Mouse (Mus musculus) left cerebral cortex, postnatal 14 days (tissue): ENCODE data around the gene Mgll. TPM values are rescaled to one million over a fixed set of nuclear protein-coding genes. Genes with fewer than 3 reads are reported as not detected.

Experiments
- DNase-seq, 2 experiments: peaks; one replicate each; pipeline ENCODE4 v3.0.0; 2021 to 2022; ENCODE audit warnings: low spot score in 2 of 2, mixed read lengths in 1 of 2
- intact Hi-C: fragments of 180-260 bp; cut with DNase I; formaldehyde crosslinking; loops from one replicate; pipeline ENCODE4 v1.15.1; 2025
- total RNA-seq, 2 experiments: library from RNA; stranded (reverse); gene quantifications; 2 replicates each; pipeline ENCODE4 v1.2.3; 2021

The Mgll gene
- total RNA-seq, 2 experiments from 2014 or later: 152 to 153 TPM

- DNase-seq: no peak
- intact Hi-C loops: loop anchor here (5.0 kb wide), 1 partner anchor 82 kb away; no protein-coding TSS in a partner anchor
These were observed 89.6 kb downstream of the Mgll start for GRCm38 (mm10) chr6:88813832-88814231.

- DNase-seq: peak in 1 of 2 experiments; percentile 57
- intact Hi-C loops: no loop called here
These were observed 90.8 kb downstream of the Mgll start for GRCm38 (mm10) chr6:88815036-88815435.

DNA sequence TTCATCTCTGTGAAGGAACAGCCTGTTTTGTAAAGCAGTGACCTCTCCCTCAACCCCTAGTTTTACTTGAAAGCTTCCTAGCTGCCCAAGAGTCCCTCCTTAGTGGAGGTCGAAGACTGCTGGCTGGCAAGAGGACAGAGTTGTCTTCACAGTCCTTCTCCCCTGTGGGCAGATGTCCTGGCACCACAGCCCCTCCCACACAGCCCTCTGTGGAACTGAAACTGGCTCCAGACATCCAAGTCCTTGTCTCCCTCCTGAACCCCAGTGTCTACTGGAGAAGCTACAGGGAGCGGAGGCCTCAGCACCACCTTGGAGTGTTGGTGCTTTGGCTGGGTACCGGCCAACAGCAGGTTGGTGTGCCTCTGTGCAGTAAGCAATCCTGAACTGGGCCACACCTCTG is 91.3 kb downstream of the Mgll start:
- intact Hi-C loops: no loop called here
- DNase-seq: no peak

GRCm38 (mm10) chr6:88816913-88817312 is 92.7 kb downstream of the Mgll start:
- DNase-seq: no peak
- intact Hi-C loops: no loop called here

- no peak for DNase-seq
- intact Hi-C loops: no loop called here
These were observed 96.6 kb downstream of the Mgll start for GRCm38 (mm10) chr6:88820853-88821252.

DNA sequence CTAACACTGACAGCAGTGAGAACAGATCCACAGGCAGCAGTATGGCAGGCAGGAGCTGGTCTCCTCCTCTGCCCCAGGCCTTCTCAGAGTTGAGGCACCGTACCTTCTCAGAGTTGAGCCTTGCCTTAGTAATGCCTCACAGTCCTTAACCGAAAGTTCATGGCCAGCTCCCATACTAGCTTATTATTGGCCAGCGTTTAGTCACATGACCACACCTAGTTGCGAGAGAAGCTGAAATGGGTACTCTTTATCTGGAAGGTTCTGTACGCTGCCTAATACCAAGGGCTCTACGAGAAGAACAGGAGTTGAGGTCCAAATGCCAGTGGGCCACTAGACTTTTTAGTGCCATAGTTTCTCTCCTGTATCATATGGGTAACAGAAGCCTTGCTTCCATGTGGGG is 97.1 kb downstream of the Mgll start:
- intact Hi-C loops: no loop called here
- no peak for DNase-seq

DNA sequence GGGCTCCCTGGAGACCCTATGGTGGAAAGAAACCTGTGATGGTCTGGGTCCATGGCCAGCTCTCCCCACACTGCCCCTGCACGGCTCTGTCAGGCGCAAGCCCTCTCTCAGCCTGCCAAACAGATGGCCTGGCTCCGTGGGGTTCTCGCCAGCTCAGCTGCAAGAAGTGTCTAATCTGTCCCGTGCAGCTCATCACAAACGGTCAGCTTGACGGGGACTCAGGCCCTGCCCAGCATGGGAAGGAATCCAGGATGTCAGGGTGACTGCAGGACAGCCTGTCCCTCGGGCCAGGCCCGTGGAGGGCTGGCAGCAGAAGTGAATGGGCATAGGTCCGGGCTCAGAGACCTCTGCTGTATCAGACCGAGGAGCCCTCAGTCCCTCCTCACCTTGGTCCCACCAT is 97.7 kb downstream of the Mgll start:
- intact Hi-C loops: no loop called here
- no peak for DNase-seq

GRCm38 (mm10) chr6:88824183-88824582 is 100.0 kb downstream of the Mgll start:
- DNase-seq: no peak
- intact Hi-C loops: no loop called here

- DNase-seq: no peak
- intact Hi-C loops: loop anchor here (5.0 kb wide), 2 partner anchors 99 to 264 kb away; no protein-coding TSS in a partner anchor
These were observed 101.9 kb downstream of the Mgll start for GRCm38 (mm10) chr6:88826088-88826487.

DNA sequence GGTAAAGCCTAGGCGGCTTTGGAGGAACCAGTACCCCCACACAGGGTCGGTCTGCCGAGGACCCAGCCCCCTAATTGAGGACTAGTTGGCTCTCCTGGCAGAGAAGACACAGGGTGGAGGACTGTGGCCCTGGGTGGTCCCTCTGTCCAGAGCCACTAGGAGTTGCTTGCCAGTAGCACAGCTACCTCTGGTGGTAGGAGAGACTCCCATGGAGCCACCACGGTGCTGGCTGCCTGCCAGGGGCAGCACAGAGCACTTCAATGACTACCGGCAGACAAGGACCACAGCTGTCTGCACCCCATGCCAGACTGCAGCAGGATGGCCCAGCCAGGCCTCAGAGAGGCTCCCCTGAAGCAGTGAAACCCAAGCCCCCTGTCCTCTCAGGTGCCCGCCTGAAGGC is 102.3 kb downstream of the Mgll start:
- DNase-seq: peak; percentile 72 to 81
- intact Hi-C loops: loop anchor here (5.0 kb wide), 2 partner anchors 99 to 264 kb away; no protein-coding TSS in a partner anchor

- intact Hi-C loops: loop anchor here (5.0 kb wide), 2 partner anchors 100 to 265 kb away; no protein-coding TSS in a partner anchor
- DNase-seq: no peak
These were observed 102.8 kb downstream of the Mgll start for GRCm38 (mm10) chr6:88826965-88827364.

- intact Hi-C loops: loop anchor here (5.0 kb wide), 2 partner anchors 100 to 265 kb away; no protein-coding TSS in a partner anchor
These were observed 103.4 kb downstream of the Mgll start for GRCm38 (mm10) chr6:88827395-88828205.

DNA sequence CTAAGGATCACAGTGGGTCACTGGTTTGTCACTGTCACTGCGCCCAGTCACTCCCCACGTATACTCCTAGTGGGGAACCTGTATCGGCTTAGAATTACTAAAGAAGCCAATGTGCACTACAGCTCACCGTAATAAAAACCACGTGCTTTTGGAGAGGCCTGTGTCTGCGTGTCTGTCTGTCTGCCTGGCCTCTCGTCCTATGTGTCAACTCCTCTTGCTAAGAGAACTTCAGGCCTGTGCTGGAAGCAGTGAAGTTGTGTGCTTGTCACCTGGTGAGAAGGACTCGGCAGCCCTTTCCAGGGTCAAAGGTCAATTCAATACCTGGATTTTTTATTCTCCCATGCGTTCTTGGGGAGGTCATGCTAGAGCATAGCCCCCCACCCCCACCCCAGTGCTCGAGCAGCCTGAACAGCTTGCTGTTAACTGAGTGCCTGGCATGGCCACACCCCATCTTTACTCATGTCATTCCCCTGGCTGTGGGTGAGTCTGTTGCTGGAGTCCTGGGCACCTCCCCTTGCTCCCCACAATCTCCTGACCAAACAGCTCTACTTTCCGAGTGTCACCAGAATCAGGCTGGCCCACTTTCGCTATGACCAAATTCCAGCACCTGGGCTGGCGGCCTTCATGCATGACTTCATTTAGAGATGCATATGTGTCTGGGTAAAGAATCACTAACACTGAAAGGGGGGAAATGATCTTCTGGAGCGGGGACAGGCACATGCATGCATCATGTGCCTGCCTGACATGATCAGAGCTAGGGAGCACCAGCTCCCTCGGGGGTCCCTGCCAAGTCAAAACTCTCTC is 104.2 kb downstream of the Mgll start:
- intact Hi-C loops: loop anchor here (5.0 kb wide), 2 partner anchors 101 to 266 kb away; no protein-coding TSS in a partner anchor
- DNase-seq: no peak

More at GRCm38 (mm10) chr6:88827395-88828205, 103.4 kb downstream of the Mgll start:
- DNase-seq: peak in 1 of 2 experiments; percentile 47

- DNase-seq: no peak
- intact Hi-C loops: loop anchor here (5.0 kb wide), 2 partner anchors 102 to 267 kb away; no protein-coding TSS in a partner anchor
These were observed 105.4 kb downstream of the Mgll start for GRCm38 (mm10) chr6:88829579-88829978.

- intact Hi-C loops: loop anchor here (5.0 kb wide), 1 partner anchor 283 kb away; no protein-coding TSS in a partner anchor
- DNase-seq: no peak
These were observed 106.0 kb downstream of the Mgll start for GRCm38 (mm10) chr6:88830112-88830702.

DNA sequence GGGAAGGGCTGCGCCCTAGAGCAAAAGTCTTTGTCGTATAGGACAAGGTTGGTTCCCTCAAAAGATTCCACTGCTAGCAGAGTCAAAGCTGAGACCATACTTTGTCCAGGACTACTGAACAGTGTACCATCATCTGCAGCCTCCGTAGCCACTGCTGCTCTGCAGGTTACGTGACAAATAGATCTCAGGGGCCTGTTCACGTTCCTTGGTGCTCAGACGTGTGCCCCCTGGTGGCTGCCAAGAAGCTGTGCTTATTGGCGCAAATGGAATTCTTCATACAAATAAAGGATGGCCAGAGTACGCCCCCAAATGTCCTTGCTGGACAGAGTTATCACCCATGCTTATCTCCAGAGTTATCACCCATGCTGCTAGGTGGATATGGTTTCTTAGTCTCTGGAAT is 107.2 kb downstream of the Mgll start:
- peak in 1 of 2 experiments; percentile 60 for DNase-seq
- intact Hi-C loops: loop anchor here (5.0 kb wide), 1 partner anchor 284 kb away; no protein-coding TSS in a partner anchor

DNA sequence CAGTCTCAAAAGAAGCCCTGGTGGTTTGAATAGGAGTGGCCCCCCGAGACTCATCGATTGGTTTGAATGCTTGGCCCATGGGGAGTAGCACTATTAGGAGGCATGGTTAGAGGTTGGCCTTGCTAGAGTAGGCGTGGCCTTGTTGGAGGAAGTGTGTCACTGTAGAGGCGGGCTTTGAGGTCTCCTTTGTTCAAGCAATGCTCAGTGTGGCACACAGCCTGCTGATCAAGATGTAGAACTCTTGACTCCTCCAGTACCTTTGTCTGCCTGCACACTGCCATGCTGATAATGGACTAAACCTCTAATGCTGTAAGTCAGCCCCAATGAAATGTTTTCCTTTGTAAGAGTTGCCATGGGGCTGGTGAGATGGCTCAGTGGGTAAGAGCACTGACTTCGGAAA is 108.5 kb downstream of the Mgll start:
- intact Hi-C loops: loop anchor here (5.0 kb wide), 1 partner anchor 285 kb away; no protein-coding TSS in a partner anchor

GRCm38 (mm10) chr6:88833340-88834140 is 109.3 kb downstream of the Mgll start:
- intact Hi-C loops: loop anchor here (5.0 kb wide), 1 partner anchor 286 kb away; no protein-coding TSS in a partner anchor
- DNase-seq: no peak

More for the DNA sequence above, 108.5 kb downstream of the Mgll start:
- no peak for DNase-seq
